Mouse (Mus musculus): ENCODE measurements around the gene Tmem144. TPM values are rescaled to one million over a fixed set of nuclear protein-coding genes. Genes with fewer than 3 reads are reported as not detected.

The Tmem144 gene
- polyA plus RNA-seq, 1 experiment from 2014 or later, result 3.2 TPM

DNA sequence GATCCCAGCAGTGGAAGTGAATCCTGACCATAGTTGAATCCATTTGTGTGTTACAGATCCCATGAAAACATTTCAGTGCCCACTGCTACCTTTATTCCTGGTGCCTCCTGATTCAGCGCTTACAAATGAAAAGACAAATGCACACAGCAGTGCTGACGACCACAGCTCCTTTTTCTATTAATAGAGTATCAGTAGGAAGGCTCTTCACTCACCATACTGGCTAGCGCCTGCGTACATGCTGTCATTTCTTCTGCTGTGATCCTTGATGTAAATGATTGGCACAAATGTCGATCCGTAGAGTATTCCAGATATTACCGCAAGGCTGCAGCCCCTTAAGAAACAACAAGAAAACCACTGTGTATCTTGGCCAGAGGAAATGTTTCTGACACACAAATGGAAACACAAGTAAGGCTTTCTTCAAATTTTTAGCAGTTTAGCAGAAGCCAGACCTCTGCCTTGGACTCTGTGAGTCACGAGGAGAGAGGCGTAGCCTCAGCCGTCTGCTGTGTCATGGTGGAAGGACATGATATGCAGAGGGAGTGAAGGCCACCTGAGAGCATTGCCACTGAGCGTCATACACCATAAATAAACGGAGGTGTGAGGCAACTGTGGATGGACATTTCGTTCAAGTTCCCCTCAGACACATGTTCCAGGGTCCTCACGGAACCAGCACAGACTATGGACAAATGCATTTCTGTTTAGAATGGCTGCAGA, 27.3 kb downstream of the Tmem144 start:
- Histone ChIP-seq H3K9ac (no peak overlapping the region), H3K4me2 (replicated peaks) (no peak overlapping the region), H3K27ac (no peak overlapping the region), H3K9me3 (no peaks in the 10 kb centered on the region), H3K36me3 (no peaks in the 10 kb centered on the region), H3K27me3 (no peaks in the 10 kb centered on the region), H3K4me3 (no peak overlapping the region), H3K4me1 (no peaks in the 10 kb centered on the region)
- WGBS, result 89% methylated on average over 14 of the region's 14 CpGs
- no peak for ATAC-seq (ENCODE audit: insufficient number of reproducible peaks, insufficient read depth, low FRiP score, low TSS enrichment)

DNA sequence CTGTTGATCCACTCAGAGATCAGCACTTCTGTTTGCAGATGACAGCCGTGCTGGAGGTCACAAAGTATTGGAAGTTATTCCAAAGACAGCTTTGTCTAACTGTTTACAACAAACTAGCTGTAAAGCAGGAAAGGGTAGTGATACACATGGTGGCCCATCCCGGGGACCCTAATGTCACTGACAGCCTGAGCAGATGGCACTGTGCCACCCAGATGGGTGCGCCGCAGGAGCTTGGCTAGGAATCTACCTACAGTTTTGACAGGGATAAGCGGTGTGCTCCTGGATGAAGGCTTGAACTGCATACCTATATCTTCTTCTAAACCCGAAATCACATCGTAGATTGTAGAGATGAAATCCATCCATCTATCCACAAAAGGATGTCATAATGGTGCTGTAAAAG, 29.4 kb downstream of the Tmem144 start:
- Histone ChIP-seq H3K4me3 (no peak overlapping the region), H3K9me3 (no peaks in the 10 kb centered on the region)
- 94% methylated on average over 7 of the region's 7 CpGs for WGBS

DNA sequence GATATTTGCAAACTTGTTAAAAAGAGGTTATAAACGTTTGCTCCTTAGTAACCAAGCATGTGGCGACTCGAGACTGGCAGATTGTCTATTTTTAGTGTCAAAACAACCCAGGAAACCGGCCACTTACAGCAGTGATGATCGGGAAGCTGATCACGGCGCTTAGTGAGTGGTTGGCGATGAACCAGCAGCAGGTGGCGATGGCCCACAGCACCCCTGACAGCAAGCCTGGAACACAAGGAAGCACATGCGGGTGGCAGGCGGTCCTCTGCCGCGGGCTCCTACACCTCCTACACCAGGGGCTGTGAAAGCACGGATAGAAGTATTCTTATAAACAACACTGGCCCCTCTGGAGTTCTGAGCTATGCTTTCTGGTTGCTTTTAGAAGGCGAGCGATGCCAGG, 31.4 kb downstream of the Tmem144 start:
- H3K27ac ChIP-seq, result no peak overlapping the region
- WGBS, result 91% methylated on average over 16 of the region's 16 CpGs
- no peak overlapping the region for H3K9ac ChIP-seq
- ATAC-seq (ENCODE audit: insufficient number of reproducible peaks, insufficient read depth, low FRiP score, low TSS enrichment), result no peak
- H3K9me3 ChIP-seq, result no peaks in the 10 kb centered on the region
- H3K36me3 ChIP-seq, result no peaks in the 10 kb centered on the region
- no peak overlapping the region for H3K4me2 ChIP-seq (replicated peaks)
- H3K4me1 ChIP-seq, result no peaks in the 10 kb centered on the region
- no peaks in the 10 kb centered on the region for H3K27me3 ChIP-seq
- no peak overlapping the region for H3K4me3 ChIP-seq

More for the DNA sequence above, 29.4 kb downstream of the Tmem144 start:
- Histone ChIP-seq H3K36me3 (no peaks in the 10 kb centered on the region), H3K27ac (no peak overlapping the region), H3K4me1 (no peaks in the 10 kb centered on the region), H3K27me3 (no peaks in the 10 kb centered on the region), H3K9ac (no peak overlapping the region), H3K4me2 (replicated peaks) (no peak overlapping the region)
- ATAC-seq (ENCODE audit: insufficient number of reproducible peaks, insufficient read depth, low FRiP score, low TSS enrichment), result no peak

DNA sequence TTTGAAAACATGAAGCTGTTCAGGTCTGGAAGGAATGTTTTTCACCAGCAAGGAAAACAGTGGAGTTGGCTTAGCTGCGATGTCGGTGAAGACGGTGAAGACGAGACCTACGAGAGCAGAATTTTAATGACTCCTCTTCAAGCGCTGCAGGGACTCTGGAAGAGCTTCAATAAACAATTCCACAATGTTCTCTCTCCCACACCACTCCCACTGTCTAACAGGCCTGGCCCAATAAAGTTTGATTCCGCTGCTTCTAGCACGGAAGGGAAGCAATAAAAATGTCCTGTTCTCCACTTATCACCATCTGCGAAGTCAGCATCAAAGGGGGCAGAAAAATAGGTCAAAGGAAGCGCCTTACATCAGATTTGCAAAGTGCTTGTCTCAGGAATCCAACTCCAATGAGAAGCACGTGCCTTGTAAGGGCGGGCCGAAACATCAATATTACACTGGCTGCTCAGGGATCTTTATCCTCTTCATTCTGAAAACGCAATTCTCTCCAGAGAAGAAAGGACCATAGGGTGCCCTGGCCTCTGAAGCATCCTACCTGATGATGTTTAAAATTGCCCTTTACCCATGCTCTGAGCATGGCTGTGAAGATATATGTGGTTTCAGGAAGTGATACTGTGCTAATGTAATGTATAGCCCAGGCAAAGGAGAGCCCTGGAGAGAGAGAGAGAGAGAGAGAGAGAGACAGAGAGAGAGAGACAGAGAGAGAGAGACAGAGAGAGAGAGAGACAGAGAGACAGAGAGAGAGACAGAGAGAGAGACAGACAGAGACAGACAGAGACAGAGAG, 34.2 kb downstream of the Tmem144 start:
- 79% methylated on average over 14 of the region's 14 CpGs for WGBS

DNA sequence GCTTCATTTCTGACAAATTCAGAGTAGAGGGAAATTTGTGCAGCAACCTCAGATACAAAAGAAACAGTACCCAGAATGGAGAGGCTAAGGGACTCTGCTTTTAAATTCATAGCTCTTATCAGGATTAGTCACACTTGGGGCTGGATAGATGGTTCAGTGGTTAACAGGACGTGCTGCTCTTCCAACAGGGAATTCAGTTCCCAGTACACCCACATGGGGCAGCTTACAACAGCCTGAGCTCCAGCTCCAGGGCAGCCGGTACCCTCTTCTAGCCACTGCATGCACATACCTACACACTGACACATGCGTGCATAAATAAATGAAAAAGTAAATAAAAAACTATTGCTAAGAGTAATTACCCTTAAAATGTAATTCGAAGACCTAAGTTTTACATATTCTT, 36.3 kb downstream of the Tmem144 start:
- ATAC-seq (ENCODE audit: insufficient number of reproducible peaks, insufficient read depth, low FRiP score, low TSS enrichment), result no peak
- Histone ChIP-seq H3K4me3 (no peak overlapping the region), H3K36me3 (no peaks in the 10 kb centered on the region), H3K4me2 (replicated peaks) (no peak overlapping the region), H3K9me3 (no peaks in the 10 kb centered on the region), H3K4me1 (no peaks in the 10 kb centered on the region), H3K9ac (no peak overlapping the region), H3K27ac (no peak overlapping the region), H3K27me3 (no peaks in the 10 kb centered on the region)
- WGBS, result 74% methylated on average over 4 of the region's 4 CpGs

More for the DNA sequence above, 34.2 kb downstream of the Tmem144 start:
- Histone ChIP-seq H3K9ac (no peak overlapping the region), H3K27ac (no peak overlapping the region), H3K9me3 (no peaks in the 10 kb centered on the region), H3K4me1 (no peaks in the 10 kb centered on the region), H3K36me3 (no peaks in the 10 kb centered on the region), H3K4me2 (replicated peaks) (no peak overlapping the region), H3K4me3 (no peak overlapping the region), H3K27me3 (no peaks in the 10 kb centered on the region)
- no peak for ATAC-seq (ENCODE audit: insufficient number of reproducible peaks, insufficient read depth, low FRiP score, low TSS enrichment)

DNA sequence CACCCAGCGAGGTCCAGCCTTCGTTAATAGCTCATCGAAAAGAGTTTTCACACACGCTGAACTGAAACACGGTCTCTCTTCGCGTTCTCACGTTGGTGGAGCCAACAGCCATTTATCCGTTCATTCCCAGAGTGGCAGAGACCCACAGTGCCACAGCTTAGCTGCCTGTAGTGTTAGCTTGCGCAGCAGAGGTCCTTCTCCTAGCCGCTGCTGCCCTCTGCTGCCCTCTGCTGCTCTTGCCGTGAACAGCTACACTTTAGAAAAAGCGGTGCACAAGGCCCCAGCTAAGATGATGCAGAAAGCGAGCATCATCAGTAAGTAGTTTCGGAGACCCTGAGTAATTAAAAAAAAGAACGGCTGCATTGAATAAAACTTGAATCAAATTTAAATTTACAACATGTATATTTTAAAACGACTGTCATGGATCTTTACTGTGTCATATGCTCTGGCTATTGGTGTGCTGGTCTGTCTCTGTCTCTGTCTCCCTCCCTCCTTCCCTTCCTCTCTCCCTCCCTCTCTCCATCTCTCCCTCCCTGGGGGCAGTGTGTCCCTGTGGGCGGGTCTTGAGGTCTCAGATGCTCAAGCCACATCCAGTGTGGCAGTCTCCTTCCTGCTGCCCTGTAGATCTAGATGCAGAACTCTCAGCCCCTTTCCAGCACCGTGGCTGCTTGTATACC, 38.6 kb downstream of the Tmem144 start:
- Histone ChIP-seq H3K4me1 (no peaks in the 10 kb centered on the region), H3K36me3 (no peaks in the 10 kb centered on the region), H3K4me2 (replicated peaks) (0 out of 2 replicates have a peak overlapping the region, but pooled peaks have one; percentile 25), H3K27ac (no peak overlapping the region), H3K9ac (no peak overlapping the region), H3K27me3 (no peaks in the 10 kb centered on the region), H3K9me3 (no peaks in the 10 kb centered on the region), H3K4me3 (no peak overlapping the region)
- peak; percentile 77; the same call in 1 of the 2 replicates for ATAC-seq (ENCODE audit: insufficient number of reproducible peaks, insufficient read depth, low FRiP score, low TSS enrichment)
- 30% methylated on average over 19 of the region's 19 CpGs for WGBS

DNA sequence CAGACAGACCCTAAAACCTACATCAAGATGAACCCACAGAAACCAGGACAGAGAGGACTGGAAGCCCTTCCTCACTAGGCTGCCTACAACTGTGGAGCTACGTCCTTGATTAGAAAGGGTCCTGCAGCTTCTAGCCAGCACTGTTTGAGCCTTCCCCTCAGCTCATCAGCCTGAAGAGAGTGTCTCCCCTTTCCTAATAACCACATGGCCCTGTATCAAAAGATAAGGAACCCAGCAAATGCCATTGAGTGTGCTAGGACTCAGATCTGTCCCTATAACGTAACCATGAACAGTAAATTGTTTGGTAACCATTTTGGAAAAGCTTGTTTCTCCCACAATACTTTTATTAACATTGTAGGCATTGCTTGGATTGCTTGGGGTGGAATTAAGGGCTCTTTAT, 40.5 kb downstream of the Tmem144 start:
- WGBS, result 86% methylated on average over 2 of the region's 2 CpGs

DNA sequence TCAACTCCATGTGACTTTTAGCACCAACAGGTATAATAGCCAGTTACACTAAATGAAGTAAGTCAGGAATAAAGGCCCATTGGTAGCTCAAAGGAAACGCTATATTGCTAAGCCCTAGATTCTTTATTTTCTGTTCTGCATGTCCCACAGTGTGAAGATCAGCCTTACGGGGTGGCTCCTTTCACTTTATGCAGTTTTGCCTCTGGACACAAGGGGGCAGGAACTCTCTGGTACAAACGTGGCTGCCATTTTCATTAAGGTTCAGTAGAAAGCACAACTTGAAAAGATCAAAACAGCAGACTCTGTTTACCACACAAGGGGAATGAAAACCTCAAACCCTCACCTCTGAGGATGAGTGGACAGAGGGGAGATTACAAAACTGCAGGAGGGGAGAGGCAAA, 40.9 kb downstream of the Tmem144 start:
- no peak overlapping the region for H3K9ac ChIP-seq
- WGBS, result 50% methylated on average over 3 of the region's 3 CpGs
- H3K9me3 ChIP-seq, result no peaks in the 10 kb centered on the region
- no peak for ATAC-seq (ENCODE audit: insufficient number of reproducible peaks, insufficient read depth, low FRiP score, low TSS enrichment)
- H3K27me3 ChIP-seq, result no peaks in the 10 kb centered on the region
- H3K4me2 ChIP-seq (replicated peaks), result no peak overlapping the region
- no peaks in the 10 kb centered on the region for H3K36me3 ChIP-seq
- no peak overlapping the region for H3K27ac ChIP-seq
- no peak overlapping the region for H3K4me3 ChIP-seq
- H3K4me1 ChIP-seq, result no peaks in the 10 kb centered on the region

More for the DNA sequence above, 40.5 kb downstream of the Tmem144 start:
- Histone ChIP-seq H3K36me3 (no peaks in the 10 kb centered on the region), H3K4me1 (no peaks in the 10 kb centered on the region), H3K27ac (no peak overlapping the region), H3K4me3 (no peak overlapping the region), H3K9me3 (no peaks in the 10 kb centered on the region), H3K9ac (no peak overlapping the region), H3K27me3 (no peaks in the 10 kb centered on the region), H3K4me2 (replicated peaks) (no peak overlapping the region)
- no peak for ATAC-seq (ENCODE audit: insufficient number of reproducible peaks, insufficient read depth, low FRiP score, low TSS enrichment)

DNA sequence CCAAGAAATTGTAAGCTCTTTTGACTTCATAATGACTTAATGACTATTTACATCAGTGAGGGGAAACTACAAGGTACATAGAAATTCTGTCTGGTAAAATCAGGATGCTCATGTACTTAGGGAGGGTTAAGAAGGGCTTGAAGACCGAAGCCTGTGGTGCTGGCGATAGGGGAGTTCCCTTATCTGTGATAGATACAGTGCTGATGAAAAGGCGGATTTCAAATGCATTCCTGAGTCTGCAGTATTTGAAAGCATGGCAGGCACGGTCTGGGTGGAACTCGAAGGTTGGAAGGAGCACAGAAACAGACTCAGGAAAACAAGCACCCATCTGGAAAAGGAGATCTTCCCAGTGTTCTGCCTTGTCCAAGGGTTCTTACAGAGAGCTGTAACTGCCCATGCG, 42.0 kb downstream of the Tmem144 start:
- no peak for ATAC-seq (ENCODE audit: insufficient number of reproducible peaks, insufficient read depth, low FRiP score, low TSS enrichment)
- H3K4me1 ChIP-seq, result no peaks in the 10 kb centered on the region
- no peaks in the 10 kb centered on the region for H3K9me3 ChIP-seq
- no peak overlapping the region for H3K4me2 ChIP-seq (replicated peaks)
- no peaks in the 10 kb centered on the region for H3K27me3 ChIP-seq
- H3K27ac ChIP-seq, result no peak overlapping the region
- 76% methylated on average over 6 of the region's 6 CpGs for WGBS
- H3K9ac ChIP-seq, result no peak overlapping the region
- H3K4me3 ChIP-seq, result no peak overlapping the region
- H3K36me3 ChIP-seq, result no peaks in the 10 kb centered on the region

DNA sequence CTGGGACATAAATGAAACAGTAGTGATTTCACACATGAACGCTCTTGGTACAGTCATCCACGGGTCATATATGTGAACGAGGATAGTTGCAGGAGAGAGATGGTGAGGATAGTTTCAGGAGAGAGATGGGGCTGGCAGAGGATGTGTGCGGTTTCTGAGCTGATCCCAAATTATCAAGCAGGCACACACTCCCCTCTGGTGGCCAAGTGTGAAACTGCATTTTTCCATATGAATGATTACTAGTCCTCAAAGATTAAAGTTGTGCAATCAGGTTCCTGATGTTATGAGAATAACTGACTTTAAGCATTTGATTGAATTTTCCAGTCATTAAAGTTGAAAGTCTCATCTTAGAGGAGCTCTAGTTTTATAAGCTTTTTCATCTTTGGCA, 43.4 kb downstream of the Tmem144 start:
- no peak for ATAC-seq (ENCODE audit: insufficient number of reproducible peaks, insufficient read depth, low FRiP score, low TSS enrichment)
- WGBS, result 8% methylated on average over 4 of the region's 4 CpGs
- no peak overlapping the region for H3K4me2 ChIP-seq (replicated peaks)

DNA sequence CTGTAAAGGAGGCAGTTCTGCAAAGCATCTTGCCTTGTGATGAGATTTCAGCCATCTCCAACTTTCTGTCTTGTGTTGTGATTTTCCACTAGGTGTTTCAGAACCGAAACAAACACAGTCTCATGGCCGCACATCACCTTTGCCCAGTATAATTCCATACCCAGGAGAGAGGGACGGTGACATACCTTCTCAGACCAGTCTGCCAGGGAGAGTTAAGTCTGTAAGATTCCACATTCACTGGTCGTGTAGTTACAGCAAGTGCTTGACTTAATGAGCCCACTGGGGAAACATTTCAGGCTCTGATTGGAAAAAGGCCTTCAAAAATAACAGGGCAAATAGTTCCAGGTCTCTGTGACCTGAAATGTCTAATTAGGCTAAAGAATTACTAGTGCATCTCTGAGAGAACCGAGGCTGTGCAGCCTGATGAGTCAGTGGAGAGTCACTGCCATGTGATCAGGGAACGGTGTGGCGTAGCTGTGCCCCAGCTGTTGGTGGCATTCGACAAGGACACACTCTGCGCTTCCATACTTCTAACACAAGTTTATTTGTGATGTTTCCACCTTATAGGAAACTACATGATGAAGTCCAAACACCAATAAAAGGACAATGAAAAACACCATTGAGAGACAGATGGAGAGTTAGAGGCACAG, 43.9 kb downstream of the Tmem144 start:
- H3K27me3 ChIP-seq, result no peaks in the 10 kb centered on the region
- H3K36me3 ChIP-seq, result no peaks in the 10 kb centered on the region
- H3K9ac ChIP-seq, result no peak overlapping the region
- 73% methylated on average over 9 of the region's 9 CpGs for WGBS
- ATAC-seq (ENCODE audit: insufficient number of reproducible peaks, insufficient read depth, low FRiP score, low TSS enrichment), result no peak
- H3K4me1 ChIP-seq, result no peaks in the 10 kb centered on the region
- H3K27ac ChIP-seq, result no peak overlapping the region
- H3K4me2 ChIP-seq (replicated peaks), result no peak overlapping the region
- no peaks in the 10 kb centered on the region for H3K9me3 ChIP-seq
- H3K4me3 ChIP-seq, result no peak overlapping the region

More for the DNA sequence above, 43.4 kb downstream of the Tmem144 start:
- Histone ChIP-seq H3K4me1 (no peaks in the 10 kb centered on the region), H3K9ac (no peak overlapping the region), H3K36me3 (no peaks in the 10 kb centered on the region), H3K4me3 (no peak overlapping the region), H3K9me3 (no peaks in the 10 kb centered on the region), H3K27me3 (no peaks in the 10 kb centered on the region), H3K27ac (no peak overlapping the region)
